Mouse (Mus musculus) ES-Bruce4 (cell line): ENCODE results near the gene Mmgt2. TPM values are rescaled to one million over a fixed set of nuclear protein-coding genes. Genes with fewer than 3 reads are reported as not detected.

Experiments
- H3K27ac ChIP-seq: 2 replicates; pipeline ENCODE4 v1.5.1; 2012; ENCODE audit warnings: low read length, inconsistent platforms; ENCODE audit not compliant: insufficient read depth
- H3K27me3 ChIP-seq: 2 replicates; pipeline ENCODE4 v1.6.1; 2012; ENCODE audit warnings: mild to moderate bottlenecking, low read length, inconsistent platforms; ENCODE audit not compliant: control insufficient read depth, poor library complexity, insufficient read depth, severe bottlenecking
- H3K36me3 ChIP-seq: 2 replicates; pipeline ENCODE4 v1.6.1; 2012; ENCODE audit warnings: inconsistent platforms, mild to moderate bottlenecking, low read length, moderate library complexity; ENCODE audit not compliant: control insufficient read depth, poor library complexity, insufficient read depth, severe bottlenecking
- H3K4me1 ChIP-seq: one replicate; pipeline ENCODE4 v1.8.1; 2011; ENCODE audit warnings: low read length; ENCODE audit not compliant: control insufficient read depth, insufficient read depth
- H3K4me3 ChIP-seq: 2 replicates; pipeline ENCODE4 v1.5.1; 2011; ENCODE audit warnings: low read depth, mild to moderate bottlenecking, low read length
- H3K9ac ChIP-seq: 2 replicates; pipeline ENCODE4 v1.6.1; 2012; ENCODE audit warnings: low read depth, mild to moderate bottlenecking, inconsistent platforms; ENCODE audit not compliant: poor library complexity, severe bottlenecking
- H3K9me3 ChIP-seq: replicated peaks from 2 replicates; pipeline ENCODE4 v1.6.1; 2012; ENCODE audit warnings: mild to moderate bottlenecking, low read length, inconsistent platforms; ENCODE audit not compliant: control insufficient read depth, poor library complexity, insufficient read depth, severe bottlenecking
- CTCF ChIP-seq: IDR thresholded peaks from one replicate; pipeline ENCODE4 v1.8.1; 2011; ENCODE audit warnings: low read depth, low read length
- EP300 ChIP-seq: IDR thresholded peaks from 2 replicates; pipeline ENCODE4 v1.6.1; 2011; ENCODE audit warnings: low read depth, low read length; ENCODE audit not compliant: insufficient read depth
- POLR2A ChIP-seq: IDR thresholded peaks from one replicate; pipeline ENCODE4 v1.8.1; 2011; ENCODE audit warnings: low read length; ENCODE audit not compliant: insufficient read depth
- polyA plus RNA-seq: library from polyadenylated mRNA; stranded (reverse); fragments of >200 nt; gene quantifications from 2 replicates; pipeline ENCODE4 v1.2.4, GENCODE M21; 2011; ENCODE audit warnings: low read depth; ENCODE audit not compliant: missing spikeins, insufficient read depth, insufficient read length

Gene Mmgt2
- polyA plus RNA-seq, 1 experiment, result 12.6 TPM

- Histone ChIP-seq H3K27ac (no peak overlapping the region), H3K9ac (no peak overlapping the region), H3K4me1 (no peaks in the 10 kb centered on the region), H3K4me3 (no peak overlapping the region), H3K27me3 (no peaks in the 10 kb centered on the region), H3K9me3 (no peaks in the 10 kb centered on the region), H3K36me3 (peaks cover 30% of the 10 kb centered on the region)
- no peak for TF ChIP-seq POLR2A
- TF ChIP-seq EP300, result no peak
- TF ChIP-seq CTCF, result no peak
Measured at GRCm38 (mm10) chr11:62608826-62609675, 39.4 kb upstream of the Mmgt2 start.

GRCm38 (mm10) chr11:62610304-62610703 is 38.2 kb upstream of the Mmgt2 start:
- H3K27ac ChIP-seq, result no peak overlapping the region
- H3K36me3 ChIP-seq, result peaks cover 18% of the 10 kb centered on the region
- H3K4me1 ChIP-seq, result no peaks in the 10 kb centered on the region
- H3K4me3 ChIP-seq, result no peak overlapping the region
- no peak overlapping the region for H3K9ac ChIP-seq
- TF ChIP-seq CTCF (no peak), POLR2A (no peak), EP300 (no peak)
- H3K27me3 ChIP-seq, result no peaks in the 10 kb centered on the region
- H3K9me3 ChIP-seq, result no peaks in the 10 kb centered on the region

GRCm38 (mm10) chr11:62612604-62613003 is 35.9 kb upstream of the Mmgt2 start:
- no peak overlapping the region for H3K27ac ChIP-seq
- peaks cover 2% of the 10 kb centered on the region; the same call in 1 of the 2 replicates for H3K36me3 ChIP-seq
- no peak overlapping the region for H3K9ac ChIP-seq
- H3K27me3 ChIP-seq, result no peaks in the 10 kb centered on the region
- H3K9me3 ChIP-seq, result no peaks in the 10 kb centered on the region
- H3K4me1 ChIP-seq, result no peaks in the 10 kb centered on the region
- no peak for TF ChIP-seq POLR2A
- TF ChIP-seq EP300, result no peak
- no peak for TF ChIP-seq CTCF
- no peak overlapping the region for H3K4me3 ChIP-seq

- TF ChIP-seq CTCF, result peak; percentile 99
- TF ChIP-seq POLR2A, result no peak
- peak; percentile 64; the same call in 1 of the 2 replicates for TF ChIP-seq EP300
- Histone ChIP-seq H3K36me3 (no peaks in the 10 kb centered on the region), H3K4me1 (no peaks in the 10 kb centered on the region), H3K9me3 (no peaks in the 10 kb centered on the region), H3K27ac (no peak overlapping the region), H3K9ac (no peak overlapping the region), H3K4me3 (peak overlapping the region; percentile 41), H3K27me3 (no peaks in the 10 kb centered on the region)
Measured at GRCm38 (mm10) chr11:62613657-62614365, 34.7 kb upstream of the Mmgt2 start.

- Histone ChIP-seq H3K9ac (no peak overlapping the region), H3K9me3 (no peaks in the 10 kb centered on the region), H3K36me3 (no peaks in the 10 kb centered on the region), H3K27ac (no peak overlapping the region), H3K27me3 (no peaks in the 10 kb centered on the region), H3K4me3 (no peak overlapping the region), H3K4me1 (no peaks in the 10 kb centered on the region)
- TF ChIP-seq CTCF, result no peak
- TF ChIP-seq EP300, result no peak
- TF ChIP-seq POLR2A, result no peak
Measured at GRCm38 (mm10) chr11:62614876-62615410, 33.5 kb upstream of the Mmgt2 start.
